Mouse (Mus musculus): ENCODE measurements around the gene Dab1. TPM values are rescaled to one million over a fixed set of nuclear protein-coding genes. Genes with fewer than 3 reads are reported as not detected.

Gene Dab1
- total RNA-seq, 4 experiments from 2014 or later = 133 to 154 (median 143) TPM

DNA sequence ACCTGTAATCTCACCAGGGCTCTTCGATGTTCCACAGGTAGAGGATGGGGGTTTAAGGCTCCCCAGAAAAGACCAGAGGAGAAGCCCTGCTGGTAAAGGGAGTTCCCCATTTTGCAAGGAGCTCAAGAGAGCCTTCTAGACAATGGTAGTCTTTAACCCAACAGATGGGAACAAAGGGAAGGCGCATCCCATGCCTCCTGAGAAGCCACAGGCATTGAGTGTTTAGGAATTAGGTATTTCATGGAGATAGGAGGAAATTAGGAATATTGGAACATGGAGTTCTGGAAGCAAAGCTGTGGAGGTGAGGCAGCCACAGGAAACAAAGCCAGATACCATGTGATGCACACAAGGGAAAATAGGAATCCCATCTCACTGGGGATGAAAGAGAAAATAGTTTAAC, 881.0 kb downstream of the Dab1 start:
- no peak for DNase-seq (ENCODE audit: low spot score in 2 of 2)

DNA sequence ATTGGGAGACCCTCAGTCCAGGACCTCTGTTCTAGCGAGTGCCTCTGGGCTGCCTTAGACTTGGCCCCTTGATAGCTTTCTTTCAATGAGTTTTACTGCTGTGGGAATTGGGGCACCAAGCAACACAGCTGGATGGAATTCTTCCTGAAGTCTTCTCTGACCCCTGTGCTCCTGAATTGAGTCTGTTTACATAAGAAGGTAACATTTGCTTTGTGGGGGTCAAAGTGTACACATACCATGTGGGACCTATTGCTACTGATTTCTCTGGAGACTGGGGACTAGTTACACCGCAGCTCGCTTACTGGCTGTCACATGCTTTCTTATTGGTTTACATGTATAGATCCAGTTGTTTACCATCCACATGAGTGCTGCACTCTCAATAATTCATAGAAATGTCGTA, 881.5 kb downstream of the Dab1 start:
- no peak for DNase-seq (ENCODE audit: low spot score in 2 of 2)

- no peak for DNase-seq (ENCODE audit: low spot score in 2 of 2)
Measured at GRCm38 (mm10) chr4:104501245-104501644, 882.1 kb downstream of the Dab1 start.

- DNase-seq (ENCODE audit: low spot score in 2 of 2) = no peak
Measured at GRCm38 (mm10) chr4:104504916-104505315, 885.8 kb downstream of the Dab1 start.

- DNase-seq (ENCODE audit: low spot score in 2 of 2) = no peak
Measured at GRCm38 (mm10) chr4:104509230-104509985, 890.2 kb downstream of the Dab1 start.

DNA sequence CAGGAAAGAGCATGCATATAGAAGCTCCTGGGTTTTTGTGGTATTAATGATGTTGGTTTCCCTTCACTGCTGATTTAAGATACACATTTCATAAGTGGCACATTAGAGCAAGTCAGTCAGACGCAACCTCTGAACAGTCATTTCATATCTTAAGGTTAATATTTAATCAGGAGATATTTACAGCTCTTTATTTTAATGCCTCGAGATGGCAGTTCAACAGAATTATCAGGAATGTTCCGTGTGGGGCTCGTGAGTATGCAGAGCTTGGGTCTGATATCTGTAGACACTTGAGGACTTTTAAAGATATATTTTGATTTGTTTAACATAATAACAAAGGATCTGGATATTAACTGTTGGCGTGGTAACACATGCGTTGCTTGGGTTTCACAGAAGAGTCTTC, 892.7 kb downstream of the Dab1 start:
- no peak for DNase-seq (ENCODE audit: low spot score in 2 of 2)

DNA sequence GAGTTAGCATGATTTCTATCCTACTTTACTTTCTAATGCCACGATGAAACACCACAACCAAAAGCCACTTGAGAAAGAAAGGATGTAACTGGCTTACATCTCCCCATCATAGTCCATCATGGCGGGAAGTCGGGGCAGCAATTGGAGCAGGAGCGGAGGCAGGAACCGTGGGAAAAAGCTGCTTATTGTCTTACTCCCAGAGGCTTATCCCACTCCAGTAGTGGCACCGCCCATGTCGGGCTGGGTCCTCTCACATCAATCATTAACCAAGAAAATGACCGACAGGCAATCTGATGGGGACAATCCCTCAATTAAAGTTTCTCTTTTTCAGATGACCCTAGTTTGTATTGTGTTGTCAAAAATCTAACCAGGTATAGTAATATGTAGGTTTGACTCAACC, 893.4 kb downstream of the Dab1 start:
- no peak for DNase-seq (ENCODE audit: low spot score in 2 of 2)

GRCm38 (mm10) chr4:104513622-104514021, 894.5 kb downstream of the Dab1 start:
- DNase-seq (ENCODE audit: low spot score in 2 of 2) = no peak

- DNase-seq (ENCODE audit: low spot score in 2 of 2) = peak in 1 of 2 experiments; percentile 67
Measured at GRCm38 (mm10) chr4:104514568-104515000, 895.4 kb downstream of the Dab1 start.

GRCm38 (mm10) chr4:104515681-104516080, 896.5 kb downstream of the Dab1 start:
- DNase-seq (ENCODE audit: low spot score in 2 of 2) = no peak

DNA sequence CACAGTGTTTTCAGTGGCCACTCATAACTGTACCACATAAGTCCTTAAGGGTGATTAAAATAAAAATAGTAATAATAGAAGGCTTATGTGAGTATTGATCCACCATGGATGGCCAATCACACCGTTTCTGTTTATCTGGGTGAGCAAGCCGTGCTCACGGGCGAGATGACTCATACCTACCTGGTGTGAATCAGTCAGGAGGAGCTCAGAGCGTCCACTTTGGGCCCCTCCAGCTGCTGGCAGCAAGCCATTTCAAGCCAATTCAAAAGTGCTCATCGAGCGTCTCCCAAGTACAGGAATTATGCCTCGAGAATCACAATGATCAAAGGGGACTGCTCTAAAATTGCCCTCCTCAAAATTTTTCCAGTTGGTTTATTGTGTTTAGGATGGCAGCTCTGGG, 903.2 kb downstream of the Dab1 start:
- DNase-seq (ENCODE audit: low spot score in 2 of 2) = no peak

DNA sequence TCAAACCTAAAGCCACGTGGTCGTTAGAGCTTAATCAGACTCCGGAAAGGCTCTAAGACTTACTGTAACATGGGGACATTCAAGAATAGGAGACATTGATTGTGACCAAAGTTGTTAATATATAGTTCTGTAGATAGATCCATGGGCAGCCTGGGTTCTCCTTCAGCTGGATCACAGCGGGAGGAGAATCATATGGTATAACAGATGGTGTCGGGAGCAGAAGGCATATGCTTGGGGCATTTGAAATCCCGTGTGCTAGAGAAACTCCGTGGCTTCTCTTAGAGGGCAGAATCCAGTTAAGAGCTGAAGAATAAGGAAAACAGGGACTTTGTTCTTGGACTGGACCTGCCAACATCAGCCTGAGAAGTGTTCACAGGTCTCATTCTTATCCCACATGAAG, 904.6 kb downstream of the Dab1 start:
- no peak for DNase-seq (ENCODE audit: low spot score in 2 of 2)

DNA sequence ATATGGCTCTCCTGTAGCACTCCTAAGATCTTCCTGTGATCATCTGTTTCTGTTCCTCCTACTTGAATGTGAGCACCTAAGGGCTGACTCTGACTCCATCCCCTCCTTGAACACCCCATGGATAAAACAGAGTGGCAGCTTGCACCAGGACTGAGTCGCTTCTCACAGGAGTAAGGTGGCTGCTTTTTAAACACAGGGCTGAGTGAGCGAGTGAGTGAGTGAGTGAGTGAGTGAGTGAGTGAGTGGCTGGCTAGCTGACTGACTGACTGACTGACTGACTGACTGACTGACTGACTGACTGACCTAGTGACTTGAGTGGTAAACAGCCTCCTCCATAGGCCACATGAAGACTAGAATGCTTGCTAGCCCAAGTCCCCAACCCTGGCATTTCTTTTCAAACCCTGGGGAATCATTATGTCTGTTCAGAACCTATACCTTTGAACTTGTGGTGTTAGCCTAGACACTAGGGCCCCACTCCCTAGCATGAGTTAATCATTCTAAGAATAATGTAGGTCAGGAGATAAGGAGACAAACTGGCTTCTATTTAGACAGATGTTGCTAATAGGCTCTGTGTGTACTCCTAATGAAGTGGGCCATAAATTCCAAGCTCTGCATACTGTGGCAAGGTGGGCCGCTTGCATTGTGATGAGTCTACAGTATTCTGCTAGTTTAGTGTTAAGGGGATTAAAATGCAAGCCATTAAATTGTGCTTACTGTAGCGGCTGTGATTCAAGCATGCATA, 910.9 kb downstream of the Dab1 start:
- DNase-seq (ENCODE audit: low spot score in 2 of 2) = no peak

DNA sequence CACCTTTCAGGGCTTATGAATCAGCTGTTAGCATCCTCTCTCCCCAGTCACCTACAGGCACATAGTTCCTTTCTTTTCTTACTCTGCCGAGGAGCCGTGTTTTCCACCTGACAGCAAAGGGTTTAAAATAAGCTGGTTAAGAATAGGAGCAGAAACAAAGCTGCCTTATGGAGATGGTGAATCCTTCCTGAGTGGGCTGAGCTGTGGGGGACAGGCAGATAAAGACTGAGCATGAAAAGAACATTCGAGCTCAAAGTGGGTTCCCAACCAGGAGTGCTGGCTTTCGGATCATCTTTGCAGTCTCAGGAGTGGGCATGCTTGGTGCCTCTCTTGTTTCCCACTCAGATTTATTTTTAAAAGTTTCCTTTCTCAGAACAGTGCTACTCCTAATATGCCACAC, 913.7 kb downstream of the Dab1 start:
- DNase-seq (ENCODE audit: low spot score in 2 of 2) = no peak

GRCm38 (mm10) chr4:104538420-104538819, 919.3 kb downstream of the Dab1 start:
- no peak for DNase-seq (ENCODE audit: low spot score in 2 of 2)

- no peak for DNase-seq (ENCODE audit: low spot score in 2 of 2)
Measured at GRCm38 (mm10) chr4:104539047-104539446, 919.9 kb downstream of the Dab1 start.

DNA sequence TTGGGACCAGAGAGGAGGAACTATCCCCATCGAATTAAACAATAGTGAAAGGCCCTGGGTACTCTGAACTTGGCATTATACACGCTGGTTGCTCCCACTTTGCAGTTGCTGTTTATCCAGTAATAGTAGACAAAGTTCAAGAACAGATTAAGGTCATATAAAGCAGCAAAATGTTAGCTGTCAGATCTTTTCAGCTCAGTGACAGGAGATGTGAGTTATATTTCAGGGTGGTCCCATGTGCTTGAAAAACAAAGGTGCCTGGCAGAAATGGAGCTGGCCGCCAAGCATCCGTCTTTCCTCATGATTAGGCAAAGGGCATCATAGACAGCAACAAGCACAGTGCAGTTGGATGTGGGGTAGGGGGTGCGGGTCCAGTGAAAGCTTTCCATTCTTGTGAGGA, 927.9 kb downstream of the Dab1 start:
- no peak for DNase-seq (ENCODE audit: low spot score in 2 of 2)

GRCm38 (mm10) chr4:104548287-104548686, 929.1 kb downstream of the Dab1 start:
- DNase-seq (ENCODE audit: low spot score in 2 of 2) = no peak

GRCm38 (mm10) chr4:104550581-104551205, 931.5 kb downstream of the Dab1 start:
- DNase-seq (ENCODE audit: low spot score in 2 of 2) = no peak

- DNase-seq (ENCODE audit: low spot score in 2 of 2) = no peak
Measured at GRCm38 (mm10) chr4:104551390-104552070, 932.4 kb downstream of the Dab1 start.

GRCm38 (mm10) chr4:104555408-104555807, 936.2 kb downstream of the Dab1 start:
- DNase-seq (ENCODE audit: low spot score in 2 of 2) = no peak

DNA sequence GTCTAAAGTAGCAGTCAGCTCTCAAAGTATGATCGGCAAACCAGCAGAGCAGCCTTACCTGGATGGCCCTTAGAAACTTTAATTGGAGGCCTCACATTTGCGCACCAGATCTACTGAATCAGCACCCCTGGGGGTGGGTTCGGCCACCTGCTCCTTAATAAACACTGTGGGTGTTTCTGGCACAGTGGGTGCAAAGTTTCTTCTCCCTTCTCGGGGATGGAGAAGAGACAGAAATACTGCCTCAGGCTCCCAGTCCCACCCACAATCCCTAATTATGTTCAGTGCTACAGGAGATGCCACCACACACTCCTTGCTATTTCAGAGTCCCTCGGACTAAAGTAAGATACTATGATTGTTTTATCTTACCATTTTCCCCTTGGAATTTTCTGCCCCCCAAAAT, 944.4 kb downstream of the Dab1 start:
- no peak for DNase-seq (ENCODE audit: low spot score in 2 of 2)

Measured in layer of hippocampus, adult 8-10 months (tissue).